Mouse (Mus musculus) adrenal gland, postnatal 14 days (tissue): ENCODE measurements around the gene Tbl1xr1. TPM values are rescaled to one million over a fixed set of nuclear protein-coding genes. Genes with fewer than 3 reads are reported as not detected.

Experiments used
- DNase-seq: peaks from one replicate; pipeline ENCODE4 v3.0.0; 2021; ENCODE audit warnings: mixed read lengths
- long read RNA-seq, 2 experiments: library from polyadenylated mRNA; stranded (forward); transcript quantifications; one replicate each; pipeline ENCODE4 v2.0.0; 2021
- total RNA-seq: library from RNA; stranded (reverse); gene quantifications from 2 replicates; pipeline ENCODE4 v1.2.3, GENCODE M21; 2021

Gene Tbl1xr1
- total RNA-seq: 60.3 and 88.3 TPM in 2 replicates
- long read RNA-seq, experiment 1, full-length matches to known transcripts: 2 of 8 reads
- long read RNA-seq, experiment 1, partial matches to known transcripts: 1 of 8 reads
- long read RNA-seq, experiment 1, other reads (novel, unspliced or antisense): 5 of 8 reads
- long read RNA-seq, experiment 2, full-length matches to known transcripts: 5 of 9 reads
- long read RNA-seq, experiment 2, partial matches to known transcripts: 0 of 9 reads
- long read RNA-seq, experiment 2, other reads (novel, unspliced or antisense): 4 of 9 reads

DNA sequence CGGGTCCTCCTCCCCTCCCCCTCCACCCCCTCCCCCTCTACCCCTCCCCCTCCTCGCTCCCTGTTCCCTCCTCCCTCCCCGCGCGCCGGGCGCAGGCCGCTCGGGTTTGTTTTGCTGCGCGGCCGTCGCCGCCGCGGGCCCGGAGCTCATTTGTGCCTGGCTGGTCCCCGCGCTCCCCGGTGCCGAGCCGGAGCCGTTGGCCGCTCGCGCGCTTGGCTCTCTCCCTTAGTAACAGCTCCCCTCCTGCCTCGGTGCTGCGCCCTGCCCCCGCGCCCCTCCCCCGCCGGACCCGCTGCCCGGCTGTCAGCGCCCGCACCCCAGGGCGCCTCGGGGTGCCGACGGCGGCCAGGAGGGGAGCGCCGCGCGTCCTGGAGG is at the start of gene Tbl1xr1:
Tbl1xr1 (plus strand) TSS at position 92 of the 375 bp plus-strand sequence.
- DNase-seq: peak; percentile 98

GRCm38 (mm10) chr3:22038004-22038403 is 38.4 kb upstream of the Tbl1xr1 start:
- no peak for DNase-seq

GRCm38 (mm10) chr3:22039036-22039795 is 37.2 kb upstream of the Tbl1xr1 start:
- no peak for DNase-seq

DNA sequence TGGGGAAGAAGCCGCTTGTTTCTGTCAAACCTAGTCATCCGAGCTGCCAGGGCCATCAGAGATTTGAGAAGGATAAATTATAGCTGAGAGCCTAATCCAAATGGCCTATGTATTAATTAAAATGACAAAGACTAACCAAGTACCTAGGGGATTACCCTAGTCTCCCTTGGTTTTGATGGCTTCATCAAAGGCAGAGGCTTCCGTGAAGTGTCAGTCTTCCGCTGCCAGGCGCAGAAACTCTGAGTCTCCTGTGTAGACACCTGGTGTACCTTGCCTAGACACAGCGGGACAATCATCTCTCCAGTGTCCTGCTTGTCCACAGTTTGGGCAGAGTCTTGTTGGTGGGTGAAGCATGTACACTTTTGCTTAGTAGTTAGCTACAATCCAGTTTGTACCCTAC is 35.8 kb upstream of the Tbl1xr1 start:
- no peak for DNase-seq

DNA sequence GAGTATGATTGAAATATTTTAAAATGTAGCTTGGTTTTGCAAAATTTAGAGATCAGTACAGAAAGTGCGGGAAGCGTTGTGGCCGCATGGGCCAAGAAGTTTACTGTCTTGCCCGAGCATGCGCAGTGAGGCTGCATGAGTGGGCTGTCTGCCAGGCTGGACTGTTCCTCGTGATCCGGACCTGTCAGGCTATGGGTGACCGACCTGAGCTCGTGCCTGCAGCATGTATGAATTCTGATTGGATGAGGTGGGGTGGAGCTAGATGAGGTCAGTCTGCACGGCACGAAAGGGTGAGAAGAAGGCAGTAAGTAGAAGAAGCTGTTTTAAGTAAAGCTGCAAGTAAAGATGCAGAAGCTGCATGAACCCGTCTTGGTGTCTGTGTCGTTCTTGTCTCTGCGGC is 29.2 kb upstream of the Tbl1xr1 start:
- no peak for DNase-seq

DNA sequence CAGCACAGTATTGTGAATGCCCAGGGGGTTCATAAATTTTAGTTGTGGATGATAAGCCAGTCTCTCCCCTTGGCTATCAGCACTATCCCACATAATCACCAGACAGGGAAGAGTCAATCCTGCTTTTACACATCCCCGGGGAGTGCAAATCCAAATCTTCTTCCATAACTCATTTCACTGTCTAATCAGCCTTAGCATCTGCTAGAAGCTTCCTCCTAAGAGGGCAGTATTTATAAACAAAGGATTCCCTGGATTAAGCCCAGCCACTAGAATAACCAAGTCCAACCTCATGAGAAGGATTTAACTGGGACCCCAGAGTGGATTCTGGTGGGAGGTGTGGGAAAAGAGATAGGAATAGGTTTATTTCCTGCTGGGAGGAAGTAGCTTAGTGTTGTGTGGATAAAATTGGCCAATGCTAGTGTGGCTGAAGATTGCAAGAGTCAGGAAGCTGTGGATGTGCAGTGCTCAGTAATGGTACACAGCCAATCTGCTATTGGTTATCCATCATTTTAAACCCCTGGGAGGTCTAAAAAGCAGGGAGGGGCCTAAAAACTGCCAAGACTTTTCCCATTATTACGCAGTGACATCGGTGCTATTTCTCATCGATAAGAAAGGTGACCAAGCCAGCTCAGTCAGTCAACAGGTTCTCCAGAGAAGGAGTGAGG is 19.7 kb upstream of the Tbl1xr1 start:
- DNase-seq: no peak

DNA sequence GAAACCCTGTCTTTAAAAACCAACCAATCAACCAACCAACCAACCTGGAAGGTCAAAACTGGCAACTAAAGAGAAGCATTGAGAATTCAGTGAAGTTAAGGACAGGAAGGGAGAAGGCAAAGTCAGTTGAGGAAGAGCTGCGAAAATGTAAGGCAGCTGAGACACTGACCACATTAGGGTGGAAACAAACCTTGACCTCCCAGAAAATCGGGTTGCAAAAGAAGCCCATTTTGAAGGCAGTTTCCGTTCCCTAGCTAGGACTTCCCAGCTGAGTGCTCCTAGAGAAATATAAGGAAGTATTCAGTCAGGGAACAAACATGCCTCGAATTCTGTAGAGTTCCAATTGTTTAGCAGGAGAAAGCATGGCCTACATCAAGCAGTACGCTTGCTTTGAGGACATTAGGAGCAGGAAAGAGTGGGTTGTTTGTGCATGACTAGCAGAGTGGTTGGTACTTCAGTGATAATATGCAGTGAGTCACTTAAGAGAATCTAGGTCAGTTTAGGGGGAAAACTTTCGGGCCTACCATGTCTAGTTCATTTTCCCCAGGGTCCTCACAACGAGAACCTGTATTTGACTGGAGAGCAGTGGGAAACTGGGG is 18.1 kb upstream of the Tbl1xr1 start:
- DNase-seq: no peak

GRCm38 (mm10) chr3:22061163-22061562 is 15.3 kb upstream of the Tbl1xr1 start:
- no peak for DNase-seq

GRCm38 (mm10) chr3:22068621-22069020 is 7.8 kb upstream of the Tbl1xr1 start:
- no peak for DNase-seq

DNA sequence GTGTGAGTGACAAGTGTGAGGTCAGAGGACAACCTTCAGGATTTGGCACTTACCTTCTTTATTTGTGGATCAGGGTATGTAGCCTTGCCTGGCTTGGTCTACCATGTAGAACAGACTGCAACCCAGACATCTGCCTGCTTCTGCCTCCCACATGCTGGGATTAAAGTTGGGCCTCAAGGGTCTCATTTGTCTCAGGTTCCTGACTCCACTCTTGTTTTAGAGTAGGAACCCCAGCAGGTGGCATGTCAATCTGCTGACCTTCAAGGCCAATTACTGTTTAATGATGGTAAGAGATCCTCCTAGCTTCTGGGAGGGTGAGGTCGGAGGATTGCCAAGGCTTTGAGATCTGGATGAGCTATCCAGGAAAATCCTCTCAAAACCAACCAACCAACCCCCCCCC is 2.5 kb upstream of the Tbl1xr1 start:
- DNase-seq: no peak

DNA sequence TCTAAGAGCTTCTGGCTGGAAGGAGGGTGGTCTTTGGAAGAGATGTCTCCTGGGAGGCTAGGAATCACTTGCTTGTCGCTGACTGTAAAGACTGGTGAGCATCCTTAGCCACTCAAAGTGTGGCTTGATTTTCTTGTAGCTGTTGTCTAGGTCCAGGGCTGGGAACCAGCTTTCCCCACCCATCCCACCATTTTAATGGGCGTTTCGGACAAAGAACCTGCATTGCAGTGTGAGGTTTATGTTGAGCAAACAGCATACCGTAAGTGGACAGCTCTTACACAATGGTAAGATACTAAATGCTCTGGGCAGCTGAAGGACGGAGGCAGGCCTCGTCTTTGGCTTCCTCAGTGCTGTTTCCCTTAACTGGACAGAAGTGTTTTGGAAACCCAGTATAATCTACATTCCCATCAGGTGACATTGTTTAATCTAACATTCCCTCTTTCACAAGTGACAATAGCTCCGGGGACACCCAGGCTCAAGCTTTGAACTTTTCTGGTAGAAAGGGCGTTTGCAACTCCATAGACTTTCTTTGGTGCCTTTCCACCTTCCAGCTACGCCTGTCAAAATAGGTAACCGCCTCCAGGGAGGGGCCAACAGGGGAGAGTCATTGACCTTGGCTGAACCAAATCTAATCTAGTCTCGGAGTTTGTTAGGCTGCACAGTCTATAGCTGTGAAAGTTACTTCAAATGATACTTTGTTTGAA is 1.7 kb upstream of the Tbl1xr1 start:
- DNase-seq: peak; percentile 70

DNA sequence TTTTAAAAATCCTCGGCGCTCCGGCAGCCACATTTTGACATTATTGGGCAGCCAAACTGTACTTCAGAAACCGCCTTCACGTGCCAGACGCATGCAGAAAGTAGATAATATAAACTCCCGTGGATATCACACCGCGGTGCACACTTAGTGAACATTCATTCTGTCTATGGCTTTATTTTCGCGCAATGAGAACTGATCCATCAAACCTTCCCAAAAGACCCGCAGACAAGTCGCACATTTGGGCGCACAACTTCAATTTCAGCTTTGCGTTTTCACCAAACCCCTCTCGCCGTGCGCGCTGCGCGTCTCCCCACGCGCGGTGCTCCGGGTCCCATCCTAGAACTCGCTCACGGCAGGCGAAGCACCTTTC is 950 bp upstream of the Tbl1xr1 start:
- DNase-seq: peak; percentile 37

GRCm38 (mm10) chr3:22075887-22076560 is 428 bp upstream of the Tbl1xr1 start:
- peak; percentile 93 for DNase-seq

GRCm38 (mm10) chr3:22076936-22077656 is 644 bp downstream of the Tbl1xr1 start:
- no peak for DNase-seq

DNA sequence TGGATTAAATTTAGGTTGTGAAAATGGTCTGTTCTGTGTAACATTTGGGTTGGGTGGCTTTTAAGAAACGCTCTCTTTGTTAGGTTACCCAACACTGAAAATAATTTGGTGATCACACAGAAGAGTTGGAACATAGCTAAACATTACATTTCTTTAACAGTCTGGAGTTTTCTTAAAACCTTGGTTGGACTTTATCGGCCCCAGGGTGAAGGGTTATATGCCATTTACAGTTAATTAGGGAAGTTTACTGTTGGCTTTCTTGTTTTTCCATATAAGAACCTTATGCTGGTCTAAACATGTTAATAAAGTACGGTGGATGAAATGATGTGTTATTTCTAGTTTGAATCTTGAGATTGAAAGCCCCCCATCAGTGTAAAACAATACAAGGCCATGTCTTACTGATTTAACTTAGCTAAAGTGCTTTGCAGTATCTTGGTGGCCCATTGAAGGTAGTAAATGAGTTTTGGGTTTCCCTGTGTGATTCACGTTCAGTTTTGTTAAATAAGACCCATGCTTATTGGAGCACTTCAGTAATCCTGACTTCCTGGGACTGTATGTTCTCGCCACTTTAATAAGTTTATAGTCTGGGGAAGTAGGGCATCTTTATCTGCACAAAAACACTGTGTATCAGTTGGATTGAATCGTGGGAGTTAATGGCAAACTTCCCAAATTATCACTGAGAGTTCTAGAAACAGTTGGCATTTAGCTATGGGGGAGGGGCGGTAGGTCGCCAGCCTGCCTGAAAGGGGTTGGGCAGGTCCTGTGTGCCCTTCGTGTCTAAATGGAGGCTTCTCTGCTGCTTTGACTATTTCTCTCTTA is 1.4 kb downstream of the Tbl1xr1 start:
- DNase-seq: peak; percentile 58

GRCm38 (mm10) chr3:22078529-22078928 is 2.1 kb downstream of the Tbl1xr1 start:
- DNase-seq: no peak

GRCm38 (mm10) chr3:22081869-22082268 is 5.4 kb downstream of the Tbl1xr1 start:
- no peak for DNase-seq

DNA sequence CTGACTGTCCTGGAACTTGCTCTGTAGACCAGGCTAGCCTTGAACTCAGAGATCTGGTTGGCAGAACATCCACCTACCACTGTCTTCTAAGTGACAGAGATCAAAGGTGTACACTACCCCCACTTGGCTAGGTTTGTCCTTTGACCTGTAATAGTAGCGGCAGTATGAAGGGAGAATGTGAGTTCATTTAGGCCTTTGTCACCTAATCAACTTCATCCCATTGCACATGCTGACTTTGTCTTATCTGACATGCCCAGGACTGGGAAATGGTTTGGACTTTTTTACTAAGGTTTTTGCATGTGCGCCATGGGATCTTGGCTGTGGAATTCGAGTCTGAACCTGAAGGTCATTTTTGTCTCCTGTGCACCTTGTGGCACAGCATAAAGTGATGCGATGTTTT is 6.4 kb downstream of the Tbl1xr1 start:
- DNase-seq: no peak

DNA sequence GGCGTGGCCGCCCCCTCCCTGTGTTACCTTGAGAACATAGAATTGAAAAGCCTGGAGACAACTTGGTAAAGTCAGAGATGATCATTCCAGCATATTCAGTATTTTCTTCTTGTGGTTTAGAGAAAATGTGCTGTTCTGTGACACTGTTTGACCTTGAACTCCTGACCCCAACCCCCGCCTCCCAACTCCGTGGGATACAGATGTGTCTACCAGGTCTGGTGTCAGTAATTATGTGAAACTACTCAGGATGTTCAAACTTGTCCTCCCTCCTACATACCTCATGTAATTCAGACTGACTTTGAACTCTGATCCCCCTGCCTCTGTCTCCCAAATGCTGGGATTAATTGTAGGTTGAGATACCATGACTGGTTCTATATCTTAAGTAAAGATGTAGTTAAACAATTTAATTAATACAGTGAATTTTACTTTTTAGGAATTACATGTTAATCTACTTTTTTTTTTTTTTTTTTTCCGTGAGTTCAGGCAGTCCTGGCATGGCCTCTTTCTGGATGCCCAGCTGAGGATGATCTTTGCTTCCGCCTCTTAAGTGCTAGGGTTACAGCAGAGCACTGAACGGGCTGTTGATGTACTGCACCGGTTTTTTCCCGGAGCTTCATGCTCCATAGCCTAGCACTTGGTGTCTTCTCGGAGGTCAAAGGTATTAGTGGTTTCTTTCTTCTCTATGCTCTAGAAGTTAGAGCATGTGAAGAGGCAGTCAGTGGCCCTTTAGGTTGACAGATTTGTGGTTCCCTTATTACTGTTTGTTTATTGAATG is 8.0 kb downstream of the Tbl1xr1 start:
- no peak for DNase-seq
